Mouse (Mus musculus) neural tube, embryonic 12.5 days (tissue): Measurements from ENCODE around the gene Frem2. TPM values are rescaled to one million over a fixed set of nuclear protein-coding genes. Genes with fewer than 3 reads are reported as not detected.

ENCODE experiments used
- ATAC-seq: fragments of 200-750 bp; cut with Nextera tagmentation; 2 replicates; pipeline ENCODE4 v1.8.0; 2017; ENCODE audit warnings: low read depth, mild to moderate bottlenecking, moderate TSS enrichment, moderate library complexity; ENCODE audit not compliant: low FRiP score
- H3K27ac ChIP-seq: fragments of 300-500 bp; sonication (generic); 2 replicates; pipeline ENCODE4 v1.5.1; 2016
- H3K27me3 ChIP-seq: fragments of 300-500 bp; sonication (generic); replicated peaks from 2 replicates; pipeline ENCODE4 v1.6.1; 2016; ENCODE audit warnings: mild to moderate bottlenecking
- H3K36me3 ChIP-seq: fragments of 300-500 bp; sonication (generic); 2 replicates; pipeline ENCODE4 v1.6.1; 2016; ENCODE audit warnings: mild to moderate bottlenecking
- H3K4me1 ChIP-seq: fragments of 300-500 bp; sonication (generic); 2 replicates; pipeline ENCODE4 v1.6.1; 2016
- H3K4me2 ChIP-seq: fragments of 300-500 bp; sonication (generic); replicated peaks from 2 replicates; pipeline ENCODE4 v1.6.1; 2016; ENCODE audit warnings: mild to moderate bottlenecking
- H3K4me3 ChIP-seq: fragments of 300-500 bp; sonication (generic); 2 replicates; pipeline ENCODE4 v1.5.1; 2016
- H3K9ac ChIP-seq: fragments of 300-500 bp; sonication (generic); 2 replicates; pipeline ENCODE4 v1.6.1; 2016; ENCODE audit warnings: mild to moderate bottlenecking
- H3K9me3 ChIP-seq: fragments of 300-500 bp; sonication (generic); 2 replicates; pipeline ENCODE4 v1.6.1; 2016; ENCODE audit warnings: mild to moderate bottlenecking
- WGBS: fragments of 180-500 bp; shearing (Covaris S2); methylation state at CpG from one replicate; pipeline ENCODE4 v1.1.7; 2016; 5-methylcytosine and 5-hydroxymethylcytosine counted together
- polyA plus RNA-seq: library from polyadenylated mRNA; unstranded; fragments of >200 nt; fragmentation: Nextera tagmentation; extraction: Ambion mirVana; gene quantifications from 2 replicates; pipeline ENCODE4 v1.2.1, GENCODE M21; 2016

The Frem2 gene
- polyA plus RNA-seq, 1 experiment from 2014 or later, result 2.1 TPM

- Histone ChIP-seq H3K4me1 (peaks cover 4% of the 10 kb centered on the region; the same call in 1 of the 2 replicates), H3K4me2 (no peak overlapping the region), H3K9ac (no peak overlapping the region), H3K4me3 (no peak overlapping the region), H3K36me3 (no peaks in the 10 kb centered on the region), H3K27ac (no peak overlapping the region), H3K27me3 (no peaks in the 10 kb centered on the region), H3K9me3 (no peaks in the 10 kb centered on the region)
- 63% methylated on average over 4 of the region's 4 CpGs for WGBS
- ATAC-seq, result no peak
Measured at GRCm38 (mm10) chr3:53600140-53600539, 57.0 kb downstream of the Frem2 start.

- peaks cover 4% of the 10 kb centered on the region; the same call in 1 of the 2 replicates for H3K4me1 ChIP-seq
- no peak for ATAC-seq
- H3K27ac ChIP-seq, result no peak overlapping the region
- no peaks in the 10 kb centered on the region for H3K36me3 ChIP-seq
- WGBS, result 37% methylated on average over 7 of the region's 7 CpGs
- H3K9me3 ChIP-seq, result no peaks in the 10 kb centered on the region
- no peaks in the 10 kb centered on the region for H3K27me3 ChIP-seq
- H3K9ac ChIP-seq, result no peak overlapping the region
- H3K4me3 ChIP-seq, result no peak overlapping the region
- H3K4me2 ChIP-seq, result no peak overlapping the region
Measured at GRCm38 (mm10) chr3:53599315-53599714, 57.8 kb downstream of the Frem2 start.

- Histone ChIP-seq H3K9me3 (no peaks in the 10 kb centered on the region), H3K4me3 (no peak overlapping the region), H3K9ac (no peak overlapping the region), H3K4me1 (peaks cover 4% of the 10 kb centered on the region; the same call in 1 of the 2 replicates), H3K36me3 (no peaks in the 10 kb centered on the region), H3K4me2 (no peak overlapping the region), H3K27me3 (no peaks in the 10 kb centered on the region), H3K27ac (no peak overlapping the region)
- 8% methylated on average over 9 of the region's 9 CpGs for WGBS
- no peak for ATAC-seq
Measured at GRCm38 (mm10) chr3:53598153-53598800, 58.9 kb downstream of the Frem2 start.

- H3K36me3 ChIP-seq, result no peaks in the 10 kb centered on the region
- H3K9me3 ChIP-seq, result no peaks in the 10 kb centered on the region
- no peak overlapping the region for H3K4me3 ChIP-seq
- H3K4me1 ChIP-seq, result peaks cover 4% of the 10 kb centered on the region; the same call in 1 of the 2 replicates
- H3K27ac ChIP-seq, result no peak overlapping the region
- H3K27me3 ChIP-seq, result no peaks in the 10 kb centered on the region
- no peak for ATAC-seq
- H3K4me2 ChIP-seq, result no peak overlapping the region
- H3K9ac ChIP-seq, result no peak overlapping the region
- WGBS, result 54% methylated on average over 4 of the region's 4 CpGs
Measured at GRCm38 (mm10) chr3:53594471-53594870, 62.7 kb downstream of the Frem2 start.

GRCm38 (mm10) chr3:53593718-53594117 lies 63.4 kb downstream of the Frem2 start:
- no peaks in the 10 kb centered on the region for H3K9me3 ChIP-seq
- peaks cover 4% of the 10 kb centered on the region; the same call in 1 of the 2 replicates for H3K4me1 ChIP-seq
- H3K27ac ChIP-seq, result no peak overlapping the region
- WGBS, result 5% methylated on average over 3 of the region's 3 CpGs
- ATAC-seq, result no peak
- no peaks in the 10 kb centered on the region for H3K27me3 ChIP-seq
- H3K4me3 ChIP-seq, result no peak overlapping the region
- H3K36me3 ChIP-seq, result no peaks in the 10 kb centered on the region
- H3K9ac ChIP-seq, result no peak overlapping the region
- no peak overlapping the region for H3K4me2 ChIP-seq

GRCm38 (mm10) chr3:53592036-53592435 lies 65.1 kb downstream of the Frem2 start:
- Histone ChIP-seq H3K4me2 (no peak overlapping the region), H3K9ac (no peak overlapping the region), H3K27ac (no peak overlapping the region), H3K27me3 (no peaks in the 10 kb centered on the region), H3K4me1 (no peaks in the 10 kb centered on the region), H3K9me3 (no peaks in the 10 kb centered on the region), H3K36me3 (no peaks in the 10 kb centered on the region), H3K4me3 (no peak overlapping the region)
- 94% methylated on average over 7 of the region's 7 CpGs for WGBS
- ATAC-seq, result no peak

GRCm38 (mm10) chr3:53590139-53590621 lies 67.0 kb downstream of the Frem2 start:
- H3K27me3 ChIP-seq, result no peaks in the 10 kb centered on the region
- H3K36me3 ChIP-seq, result no peaks in the 10 kb centered on the region
- H3K4me1 ChIP-seq, result no peaks in the 10 kb centered on the region
- no peak overlapping the region for H3K27ac ChIP-seq
- peak; percentile 17; the same call in 1 of the 2 replicates for ATAC-seq
- 5% methylated on average over 2 of the region's 2 CpGs for WGBS
- no peak overlapping the region for H3K4me2 ChIP-seq
- no peaks in the 10 kb centered on the region for H3K9me3 ChIP-seq
- H3K9ac ChIP-seq, result no peak overlapping the region
- H3K4me3 ChIP-seq, result no peak overlapping the region

GRCm38 (mm10) chr3:53583248-53583647 lies 73.9 kb downstream of the Frem2 start:
- Histone ChIP-seq H3K4me3 (no peak overlapping the region), H3K4me2 (no peak overlapping the region), H3K9ac (no peak overlapping the region), H3K4me1 (no peaks in the 10 kb centered on the region), H3K27me3 (no peaks in the 10 kb centered on the region), H3K36me3 (no peaks in the 10 kb centered on the region), H3K9me3 (no peaks in the 10 kb centered on the region), H3K27ac (no peak overlapping the region)
- WGBS, result 86% methylated on average over 8 of the region's 8 CpGs
- ATAC-seq, result no peak

- Histone ChIP-seq H3K27ac (no peak overlapping the region), H3K4me2 (no peak overlapping the region), H3K9ac (no peak overlapping the region), H3K4me1 (no peaks in the 10 kb centered on the region), H3K27me3 (no peaks in the 10 kb centered on the region), H3K36me3 (no peaks in the 10 kb centered on the region), H3K4me3 (no peak overlapping the region), H3K9me3 (no peaks in the 10 kb centered on the region)
- ATAC-seq, result no peak
- 76% methylated on average over 5 of the region's 5 CpGs for WGBS
Measured at GRCm38 (mm10) chr3:53580596-53581254, 76.4 kb downstream of the Frem2 start.

GRCm38 (mm10) chr3:53579121-53579704 lies 77.9 kb downstream of the Frem2 start:
- H3K27me3 ChIP-seq, result no peaks in the 10 kb centered on the region
- no peak for ATAC-seq
- no peak overlapping the region for H3K4me2 ChIP-seq
- H3K4me1 ChIP-seq, result 0 out of 2 replicates have a peak, but pooled peaks cover 1% of the 10 kb centered on the region
- H3K9ac ChIP-seq, result no peak overlapping the region
- H3K9me3 ChIP-seq, result no peaks in the 10 kb centered on the region
- no peak overlapping the region for H3K27ac ChIP-seq
- H3K36me3 ChIP-seq, result no peaks in the 10 kb centered on the region
- H3K4me3 ChIP-seq, result no peak overlapping the region
- 91% methylated on average over 10 of the region's 10 CpGs for WGBS

- Histone ChIP-seq H3K9me3 (no peaks in the 10 kb centered on the region), H3K36me3 (no peaks in the 10 kb centered on the region), H3K4me2 (no peak overlapping the region), H3K4me1 (0 out of 2 replicates have a peak, but pooled peaks cover 4% of the 10 kb centered on the region), H3K9ac (no peak overlapping the region), H3K27ac (no peak overlapping the region), H3K4me3 (no peak overlapping the region), H3K27me3 (no peaks in the 10 kb centered on the region)
- WGBS, result 26% methylated on average over 7 of the region's 7 CpGs
- no peak for ATAC-seq
Measured at GRCm38 (mm10) chr3:53576320-53577116, 80.6 kb downstream of the Frem2 start.

GRCm38 (mm10) chr3:53574123-53574522 lies 83.0 kb downstream of the Frem2 start:
- no peak overlapping the region for H3K27ac ChIP-seq
- H3K36me3 ChIP-seq, result no peaks in the 10 kb centered on the region
- no peak overlapping the region for H3K4me3 ChIP-seq
- 47% methylated on average over 9 of the region's 9 CpGs for WGBS
- no peaks in the 10 kb centered on the region for H3K27me3 ChIP-seq
- no peak overlapping the region for H3K9ac ChIP-seq
- no peaks in the 10 kb centered on the region for H3K9me3 ChIP-seq
- H3K4me1 ChIP-seq, result 0 out of 2 replicates have a peak, but pooled peaks cover 4% of the 10 kb centered on the region
- H3K4me2 ChIP-seq, result no peak overlapping the region
- ATAC-seq, result no peak
